Comparison of ENCODE assay signal across 10 mouse cellular contexts in the genomic region with DNA sequence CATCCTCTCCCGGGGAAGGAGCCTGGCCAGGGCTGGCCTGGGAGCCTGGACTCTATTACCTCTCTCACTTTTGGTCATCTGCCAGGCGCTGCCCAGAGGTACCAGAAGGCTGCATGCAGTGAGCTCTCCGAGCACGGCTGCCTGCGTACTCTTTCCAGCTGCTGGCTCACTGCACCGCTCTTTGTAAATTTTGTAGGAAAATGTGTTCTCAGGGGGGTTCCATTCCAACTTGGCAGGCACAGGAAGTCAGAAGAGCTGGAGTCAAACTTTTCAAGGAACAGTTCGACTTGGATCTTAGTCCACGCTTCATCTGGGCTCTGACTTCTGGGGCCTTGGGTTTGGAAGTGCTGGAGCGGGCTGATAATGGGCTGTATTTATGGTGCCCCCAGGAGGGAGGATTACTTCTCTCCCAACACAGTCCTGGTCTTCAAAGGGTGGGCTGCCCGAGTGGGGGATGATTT.
DNase-seq lines count a peak whose midpoint lies in the region; ATAC-seq and TF ChIP-seq lines count a peak whose summit lies in the region.
"Had no signal": no experiment of that assay in that cellular context is flagged by ENCODE, and none has a peak within 500 bp of the region (broad histone marks: within the 10 kb centered on the region; RNA-seq: fewer than 3 reads in every experiment).

No protein-coding gene starts in this region.

- ATAC-seq in embryonic facial prominence, embryonic 15.5 days (ENCODE audit: insufficient number of reproducible peaks, low FRiP score, low TSS enrichment, low read depth), result peak; percentile 71; the same call in 1 of the 2 replicates
- no peak for ATAC-seq in forebrain, embryonic 11.5 days (replicated peaks; ENCODE audit: low FRiP score)
- no peak for ATAC-seq in activated CD4-positive, CD25-positive, alpha-beta regulatory T cell, adult 4 months

- H3K4me1 ChIP-seq in embryonic facial prominence, embryonic 15.5 days, result peaks cover 11% of the 10 kb centered on the region
- H3K4me1 ChIP-seq in forebrain, embryonic 11.5 days (replicated peaks; ENCODE audit: control insufficient read depth, insufficient read depth, low read length), result no peaks in the 10 kb centered on the region

- H3K4me2 ChIP-seq in embryonic facial prominence, embryonic 15.5 days (replicated peaks), result no peak overlapping the region
- no peak overlapping the region for H3K4me2 ChIP-seq in forebrain, embryonic 11.5 days (ENCODE audit: low read depth, low read length, severe bottlenecking)
- H3K4me2 ChIP-seq: neural tube, embryonic 13.5 days had no signal

- intact Hi-C loops in left cerebral cortex, postnatal 4 days (cut with DNase I), result no loop called here
- intact Hi-C loops in heart, postnatal 25 days (cut with DNase I), result no loop called here

- H3K27me3 ChIP-seq in embryonic facial prominence, embryonic 15.5 days, result no peaks in the 10 kb centered on the region
- H3K27me3 ChIP-seq in forebrain, embryonic 11.5 days (ENCODE audit: control insufficient read depth, insufficient read depth, low read length), result no peaks in the 10 kb centered on the region
- H3K27me3 ChIP-seq: neural tube, embryonic 13.5 days had no signal

- 35% methylated on average over 10 of the region's 10 CpGs for WGBS in embryonic facial prominence, embryonic 15.5 days
- 61% methylated on average over 10 of the region's 10 CpGs for WGBS in forebrain, embryonic 11.5 days

- no peaks in the 10 kb centered on the region for H3K9me3 ChIP-seq in embryonic facial prominence, embryonic 15.5 days (replicated peaks)
- H3K9me3 ChIP-seq in forebrain, embryonic 11.5 days (ENCODE audit: control insufficient read depth, low read length), result no peaks in the 10 kb centered on the region
- H3K9me3 ChIP-seq: neural tube, embryonic 13.5 days had no signal

- H3K9ac ChIP-seq in embryonic facial prominence, embryonic 15.5 days, result no peak overlapping the region
- H3K9ac ChIP-seq in forebrain, embryonic 11.5 days (ENCODE audit: low read length), result no peak overlapping the region
- H3K9ac ChIP-seq: neural tube, embryonic 13.5 days had no signal

- H3K36me3 ChIP-seq in embryonic facial prominence, embryonic 15.5 days, result no peaks in the 10 kb centered on the region
- no peaks in the 10 kb centered on the region for H3K36me3 ChIP-seq in forebrain, embryonic 11.5 days (ENCODE audit: control insufficient read depth, insufficient read depth, low read length)
- H3K36me3 ChIP-seq: G1E; neural tube, embryonic 13.5 days had no signal

- TF ChIP-seq CTCF in layer of hippocampus, adult 2 months (conservative IDR thresholded peaks at IDR 0.05), result no peak

- DNase-seq in left cerebral cortex, postnatal 4 days, result peak; percentile 59
- no peak for DNase-seq in left cerebral cortex, adult 8-10 months (ENCODE audit: low spot score in 2 of 2)
- DNase-seq in heart, postnatal 25 days (ENCODE audit: low spot score), result peak; percentile 34
- peak; percentile 18 for DNase-seq in lung, postnatal 14 days
- no peak for DNase-seq in layer of hippocampus, adult 2 months (ENCODE audit: low spot score in 2 of 2)
- DNase-seq in forebrain, embryonic 11.5 days (ENCODE audit: low spot score), result no peak

- peak overlapping the region; percentile 44; the same call in 1 of the 2 replicates for H3K27ac ChIP-seq in embryonic facial prominence, embryonic 15.5 days (replicated peaks)
- no peak overlapping the region for H3K27ac ChIP-seq in layer of hippocampus, adult 2 months
- no peak overlapping the region for H3K27ac ChIP-seq in forebrain, embryonic 11.5 days (ENCODE audit: low read depth, low read length)
- H3K27ac ChIP-seq: neural tube, embryonic 13.5 days had no signal

- H3K4me3 ChIP-seq in embryonic facial prominence, embryonic 15.5 days (replicated peaks), result no peak overlapping the region
- H3K4me3 ChIP-seq in layer of hippocampus, adult 2 months, result no peak overlapping the region
- no peak overlapping the region for H3K4me3 ChIP-seq in forebrain, embryonic 11.5 days (ENCODE audit: low read depth, low read length)
- H3K4me3 ChIP-seq: neural tube, embryonic 13.5 days had no signal

Comparison
In these comparisons a context has a peak if more than half of its experiments do, and no peak if none do; other contexts are left out.
1. DNase-seq: peak in left cerebral cortex, postnatal 4 days (single experiment), heart, postnatal 25 days (single experiment) and lung, postnatal 14 days (single experiment); none in left cerebral cortex, adult 8-10 months (0 of 2), layer of hippocampus, adult 2 months (0 of 2) and forebrain, embryonic 11.5 days (single experiment).